Mouse (Mus musculus) hindbrain, embryonic 16.5 days (tissue): Measurements from ENCODE around the gene Mtmr10. TPM values are rescaled to one million over a fixed set of nuclear protein-coding genes. Genes with fewer than 3 reads are reported as not detected.

ENCODE experiments used
- ATAC-seq: fragments of 200-750 bp; cut with Nextera tagmentation; 2 replicates; pipeline ENCODE4 v1.8.0; 2017; ENCODE audit warnings: moderate TSS enrichment, moderate library complexity
- H3K27ac ChIP-seq: fragments of 300-500 bp; sonication (generic); 2 replicates; pipeline ENCODE4 v1.5.1; 2014; ENCODE audit warnings: low read depth, mild to moderate bottlenecking, control low read depth, low read length, moderate library complexity
- H3K27me3 ChIP-seq: fragments of 300-500 bp; sonication (generic); replicated peaks from 2 replicates; pipeline ENCODE4 v1.6.1; 2014; ENCODE audit warnings: low read length; ENCODE audit not compliant: control insufficient read depth, insufficient read depth
- H3K36me3 ChIP-seq: fragments of 300-500 bp; sonication (generic); 2 replicates; pipeline ENCODE4 v1.6.1; 2014; ENCODE audit warnings: mild to moderate bottlenecking, low read length, moderate library complexity, mixed read lengths; ENCODE audit not compliant: control insufficient read depth, insufficient read depth
- H3K4me1 ChIP-seq: fragments of 300-500 bp; sonication (generic); 2 replicates; pipeline ENCODE4 v1.6.1; 2014; ENCODE audit warnings: low read depth, low read length; ENCODE audit not compliant: control insufficient read depth, insufficient read depth
- H3K4me2 ChIP-seq: fragments of 300-500 bp; sonication (generic); 2 replicates; pipeline ENCODE4 v1.6.1; 2014; ENCODE audit warnings: mild to moderate bottlenecking, low read length, control low read depth, moderate library complexity
- H3K4me3 ChIP-seq: fragments of 300-500 bp; sonication (generic); 2 replicates; pipeline ENCODE4 v1.5.1; 2014; ENCODE audit warnings: mild to moderate bottlenecking, low read length, control low read depth, moderate library complexity
- H3K9ac ChIP-seq: fragments of 300-500 bp; sonication (generic); 2 replicates; pipeline ENCODE4 v1.6.1; 2014; ENCODE audit warnings: low read depth, mild to moderate bottlenecking, control low read depth, low read length, moderate library complexity
- H3K9me3 ChIP-seq: fragments of 300-500 bp; sonication (generic); 2 replicates; pipeline ENCODE4 v1.6.1; 2014; ENCODE audit warnings: mild to moderate bottlenecking, low read length, moderate library complexity; ENCODE audit not compliant: control insufficient read depth
- WGBS: fragments of 180-500 bp; shearing (Covaris S2); extraction: QIAGEN DNeasy Blood & Tissue Kit; methylation state at CpG from one replicate; pipeline ENCODE4 v1.1.7; 2014; 5-methylcytosine and 5-hydroxymethylcytosine counted together
- polyA plus RNA-seq: library from polyadenylated mRNA; unstranded; fragments of >200 nt; fragmentation: Nextera tagmentation; extraction: Ambion mirVana; gene quantifications from 2 replicates; pipeline ENCODE4 v1.2.1, GENCODE M21; 2015

Mtmr10 gene
- polyA plus RNA-seq, 1 experiment from 2014 or later: 10.4 TPM

- no peaks in the 10 kb centered on the region for H3K27me3 ChIP-seq
- H3K4me2 ChIP-seq: no peak overlapping the region
- no peaks in the 10 kb centered on the region for H3K4me1 ChIP-seq
- no peak overlapping the region for H3K4me3 ChIP-seq
- H3K36me3 ChIP-seq: peaks cover 13% of the 10 kb centered on the region; the same call in 1 of the 2 replicates
- H3K9me3 ChIP-seq: no peaks in the 10 kb centered on the region
- H3K27ac ChIP-seq: no peak overlapping the region
- no peak overlapping the region for H3K9ac ChIP-seq
- no peak for ATAC-seq
- 69% methylated on average over 5 of the region's 5 CpGs for WGBS
Observed at GRCm38 (mm10) chr7:64321125-64321524, 33.7 kb downstream of the Mtmr10 start.

- Histone ChIP-seq H3K36me3 (peaks cover 11% of the 10 kb centered on the region; the same call in 1 of the 2 replicates), H3K9ac (no peak overlapping the region), H3K27ac (no peak overlapping the region), H3K4me3 (no peak overlapping the region), H3K27me3 (no peaks in the 10 kb centered on the region), H3K4me1 (no peaks in the 10 kb centered on the region), H3K4me2 (no peak overlapping the region), H3K9me3 (no peaks in the 10 kb centered on the region)
- no peak for ATAC-seq
- WGBS: 62% methylated on average over 4 of the region's 4 CpGs
Observed at GRCm38 (mm10) chr7:64321658-64322057, 34.2 kb downstream of the Mtmr10 start.

GRCm38 (mm10) chr7:64326892-64327291 lies 39.4 kb downstream of the Mtmr10 start:
- 0 out of 2 replicates have a peak, but pooled peaks cover 4% of the 10 kb centered on the region for H3K36me3 ChIP-seq
- WGBS: 19% methylated on average over 1 of the region's 1 CpGs
- H3K4me1 ChIP-seq: no peaks in the 10 kb centered on the region
- no peaks in the 10 kb centered on the region for H3K9me3 ChIP-seq
- no peak overlapping the region for H3K27ac ChIP-seq
- H3K27me3 ChIP-seq: no peaks in the 10 kb centered on the region
- no peak overlapping the region for H3K4me2 ChIP-seq
- H3K9ac ChIP-seq: no peak overlapping the region
- ATAC-seq: peak; percentile 68
- no peak overlapping the region for H3K4me3 ChIP-seq

- Histone ChIP-seq H3K4me2 (no peak overlapping the region), H3K4me3 (no peak overlapping the region), H3K36me3 (0 out of 2 replicates have a peak, but pooled peaks cover 4% of the 10 kb centered on the region), H3K9me3 (no peaks in the 10 kb centered on the region), H3K27me3 (no peaks in the 10 kb centered on the region), H3K27ac (no peak overlapping the region), H3K4me1 (no peaks in the 10 kb centered on the region), H3K9ac (no peak overlapping the region)
- 88% methylated on average over 4 of the region's 4 CpGs for WGBS
- ATAC-seq: no peak
Observed at GRCm38 (mm10) chr7:64327486-64327885, 40.0 kb downstream of the Mtmr10 start.

- Histone ChIP-seq H3K4me3 (no peak overlapping the region), H3K9ac (no peak overlapping the region), H3K27me3 (no peaks in the 10 kb centered on the region), H3K4me1 (no peaks in the 10 kb centered on the region), H3K36me3 (peaks cover 7% of the 10 kb centered on the region; the same call in 1 of the 2 replicates), H3K4me2 (no peak overlapping the region), H3K9me3 (no peaks in the 10 kb centered on the region), H3K27ac (no peak overlapping the region)
- 88% methylated on average over 3 of the region's 3 CpGs for WGBS
- no peak for ATAC-seq
Observed at GRCm38 (mm10) chr7:64331309-64331708, 43.9 kb downstream of the Mtmr10 start.

GRCm38 (mm10) chr7:64332686-64333085 lies 45.2 kb downstream of the Mtmr10 start:
- 74% methylated on average over 1 of the region's 1 CpGs for WGBS
- no peaks in the 10 kb centered on the region for H3K9me3 ChIP-seq

GRCm38 (mm10) chr7:64347813-64348212 lies 60.4 kb downstream of the Mtmr10 start:
- Histone ChIP-seq H3K9me3 (no peaks in the 10 kb centered on the region), H3K4me3 (no peak overlapping the region), H3K9ac (no peak overlapping the region), H3K36me3 (0 out of 2 replicates have a peak, but pooled peaks cover 4% of the 10 kb centered on the region), H3K4me2 (no peak overlapping the region), H3K27me3 (no peaks in the 10 kb centered on the region), H3K27ac (no peak overlapping the region), H3K4me1 (peaks cover 5% of the 10 kb centered on the region; the same call in 1 of the 2 replicates)
- WGBS: 95% methylated on average over 1 of the region's 1 CpGs
- no peak for ATAC-seq

More at GRCm38 (mm10) chr7:64332686-64333085, 45.2 kb downstream of the Mtmr10 start:
- Histone ChIP-seq H3K4me3 (no peak overlapping the region), H3K27ac (no peak overlapping the region), H3K4me1 (no peaks in the 10 kb centered on the region), H3K9ac (no peak overlapping the region), H3K4me2 (no peak overlapping the region), H3K36me3 (peaks cover 16% of the 10 kb centered on the region), H3K27me3 (no peaks in the 10 kb centered on the region)
- no peak for ATAC-seq

- no peak overlapping the region for H3K4me3 ChIP-seq
- 0 out of 2 replicates have a peak overlapping the region, but pooled peaks have one; percentile 1 for H3K27ac ChIP-seq
- ATAC-seq: peak; percentile 65
- H3K4me2 ChIP-seq: no peak overlapping the region
- no peak overlapping the region for H3K9ac ChIP-seq
- H3K9me3 ChIP-seq: no peaks in the 10 kb centered on the region
- WGBS: 74% methylated on average over 15 of the region's 15 CpGs
- peaks cover 5% of the 10 kb centered on the region; the same call in 1 of the 2 replicates for H3K4me1 ChIP-seq
- no peaks in the 10 kb centered on the region for H3K27me3 ChIP-seq
- H3K36me3 ChIP-seq: peaks cover 9% of the 10 kb centered on the region; the same call in 1 of the 2 replicates
Observed at GRCm38 (mm10) chr7:64349147-64349861, 61.9 kb downstream of the Mtmr10 start.

GRCm38 (mm10) chr7:64351087-64351486 lies 63.6 kb downstream of the Mtmr10 start:
- H3K36me3 ChIP-seq: peaks cover 9% of the 10 kb centered on the region; the same call in 1 of the 2 replicates
- H3K27ac ChIP-seq: peak overlapping the region; percentile 72
- peaks cover 5% of the 10 kb centered on the region; the same call in 1 of the 2 replicates for H3K4me1 ChIP-seq
- no peak overlapping the region for H3K4me3 ChIP-seq
- no peak overlapping the region for H3K9ac ChIP-seq
- no peak overlapping the region for H3K4me2 ChIP-seq
- WGBS: 62% methylated on average over 4 of the region's 4 CpGs
- peak; percentile 94 for ATAC-seq
- H3K27me3 ChIP-seq: no peaks in the 10 kb centered on the region
- H3K9me3 ChIP-seq: no peaks in the 10 kb centered on the region
